Mouse (Mus musculus) adrenal gland (tissue): ENCODE data around the gene Plcb1.

Source experiments
- intact Hi-C: fragments of 180-260 bp; cut with DNase I; formaldehyde crosslinking; loops from one replicate; pipeline ENCODE4 v1.15.1; 2025

Gene Plcb1

GRCm38 (mm10) chr2:135296184-135296769 lies 510.4 kb downstream of the Plcb1 start:
- intact Hi-C loops = no loop called here

GRCm38 (mm10) chr2:135300480-135300879 lies 514.6 kb downstream of the Plcb1 start:
- intact Hi-C loops = no loop called here

GRCm38 (mm10) chr2:135302483-135302882 lies 516.6 kb downstream of the Plcb1 start:
- intact Hi-C loops = no loop called here

GRCm38 (mm10) chr2:135305186-135305585 lies 519.3 kb downstream of the Plcb1 start:
- intact Hi-C loops = no loop called here

GRCm38 (mm10) chr2:135305736-135306471 lies 520.0 kb downstream of the Plcb1 start:
- intact Hi-C loops = no loop called here

- intact Hi-C loops = no loop called here
These were observed 520.6 kb downstream of the Plcb1 start for GRCm38 (mm10) chr2:135306472-135306771.

- intact Hi-C loops = no loop called here
These were observed 521.9 kb downstream of the Plcb1 start for GRCm38 (mm10) chr2:135307787-135308186.

GRCm38 (mm10) chr2:135315980-135316379 lies 530.1 kb downstream of the Plcb1 start:
- intact Hi-C loops = no loop called here

GRCm38 (mm10) chr2:135318136-135318535 lies 532.3 kb downstream of the Plcb1 start:
- intact Hi-C loops = no loop called here

GRCm38 (mm10) chr2:135323276-135323954 lies 537.5 kb downstream of the Plcb1 start:
- intact Hi-C loops = loop anchor here (10.0 kb wide), 1 partner anchor 319 kb away; no protein-coding TSS in a partner anchor

GRCm38 (mm10) chr2:135323955-135324302 lies 538.1 kb downstream of the Plcb1 start:
- intact Hi-C loops = loop anchor here (2.0 to 10.0 kb wide), 2 partner anchors 319 to 539 kb away; no protein-coding TSS in a partner anchor

- intact Hi-C loops = loop anchor here (2.0 to 10.0 kb wide), 4 partner anchors 76 to 778 kb away; no protein-coding TSS in a partner anchor
These were observed 542.9 kb downstream of the Plcb1 start for GRCm38 (mm10) chr2:135328756-135329155.

GRCm38 (mm10) chr2:135329782-135330545 lies 544.1 kb downstream of the Plcb1 start:
- intact Hi-C loops = loop anchor here (2.0 to 10.0 kb wide), 4 partner anchors 78 to 779 kb away; no protein-coding TSS in a partner anchor

- intact Hi-C loops = no loop called here
These were observed 546.0 kb downstream of the Plcb1 start for GRCm38 (mm10) chr2:135331868-135332267.

- intact Hi-C loops = no loop called here
These were observed 570.4 kb downstream of the Plcb1 start for GRCm38 (mm10) chr2:135356311-135356710.

GRCm38 (mm10) chr2:135361798-135362197 lies 575.9 kb downstream of the Plcb1 start:
- intact Hi-C loops = loop anchor here (5.0 kb wide), 1 partner anchor 596 kb away; no protein-coding TSS in a partner anchor

- intact Hi-C loops = loop anchor here (5.0 kb wide), 1 partner anchor 594 kb away; no protein-coding TSS in a partner anchor
These were observed 577.1 kb downstream of the Plcb1 start for GRCm38 (mm10) chr2:135362948-135363347.

- intact Hi-C loops = no loop called here
These were observed 584.5 kb downstream of the Plcb1 start for GRCm38 (mm10) chr2:135370259-135370835.

- intact Hi-C loops = loop anchor here (10.0 kb wide), 2 partner anchors 544 to 574 kb away; no protein-coding TSS in a partner anchor
These were observed 594.9 kb downstream of the Plcb1 start for GRCm38 (mm10) chr2:135380796-135381195.

- intact Hi-C loops = loop anchor here (10.0 kb wide), 2 partner anchors 543 to 573 kb away; no protein-coding TSS in a partner anchor
These were observed 595.5 kb downstream of the Plcb1 start for GRCm38 (mm10) chr2:135381396-135381795.

- intact Hi-C loops = loop anchor here (10.0 kb wide), 2 partner anchors 537 to 567 kb away; no protein-coding TSS in a partner anchor
These were observed 602.1 kb downstream of the Plcb1 start for GRCm38 (mm10) chr2:135387990-135388389.
